Mouse (Mus musculus) midbrain, embryonic 12.5 days (tissue): ENCODE data around the gene Cdiptos. TPM values are rescaled to one million over a fixed set of nuclear protein-coding genes. Genes with fewer than 3 reads are reported as not detected.
A peak's percentile ranks its signal among the peaks of the same experiment; 100 is the strongest.

Experiments used
- ATAC-seq: fragments of 200-750 bp; cut with Nextera tagmentation; 2 replicates; pipeline ENCODE4 v1.8.0; 2017; ENCODE audit warnings: low read depth, moderate TSS enrichment, moderate library complexity; ENCODE audit not compliant: low FRiP score
- H3K27ac ChIP-seq: fragments of 300-500 bp; sonication (generic); replicated peaks from 2 replicates; pipeline ENCODE4 v1.5.1; 2016; ENCODE audit warnings: mild to moderate bottlenecking
- H3K27me3 ChIP-seq: fragments of 300-500 bp; sonication (generic); 2 replicates; pipeline ENCODE4 v1.6.1; 2016; ENCODE audit warnings: mild to moderate bottlenecking
- H3K36me3 ChIP-seq: fragments of 300-500 bp; sonication (generic); 2 replicates; pipeline ENCODE4 v1.6.1; 2016
- H3K4me1 ChIP-seq: fragments of 300-500 bp; sonication (generic); 2 replicates; pipeline ENCODE4 v1.6.1; 2016
- H3K4me2 ChIP-seq: fragments of 300-500 bp; sonication (generic); replicated peaks from 2 replicates; pipeline ENCODE4 v1.6.1; 2016; ENCODE audit warnings: mild to moderate bottlenecking, moderate library complexity
- H3K4me3 ChIP-seq: fragments of 300-500 bp; sonication (generic); 2 replicates; pipeline ENCODE4 v1.5.1; 2016; ENCODE audit warnings: mild to moderate bottlenecking
- H3K9ac ChIP-seq: fragments of 300-500 bp; sonication (generic); replicated peaks from 2 replicates; pipeline ENCODE4 v1.6.1; 2016; ENCODE audit warnings: mild to moderate bottlenecking, moderate library complexity
- H3K9me3 ChIP-seq: fragments of 300-500 bp; sonication (generic); 2 replicates; pipeline ENCODE4 v1.6.1; 2016; ENCODE audit warnings: mild to moderate bottlenecking
- WGBS: fragments of 180-500 bp; shearing (Covaris S2); methylation state at CpG from one replicate; pipeline ENCODE4 v1.1.7; 2016; 5-methylcytosine and 5-hydroxymethylcytosine counted together
- polyA plus RNA-seq: library from polyadenylated mRNA; unstranded; fragments of >200 nt; fragmentation: Nextera tagmentation; extraction: Ambion mirVana; gene quantifications from 2 replicates; pipeline ENCODE4 v1.2.1, GENCODE M21; 2016

The Cdiptos gene
- polyA plus RNA-seq, result 1.0 and 1.3 TPM in 2 replicates

GRCm38 (mm10) chr7:126975950-126976866 is at the start of gene Cdiptos:
Gene Cdiptos, minus strand, starts transcription at chr7:126976098.
- under 1% methylated on average over 55 of the region's 55 CpGs for WGBS
- Histone ChIP-seq H3K27ac (peak within 1 kb of the TSS; percentile 96), H3K4me2 (peak within 1 kb of the TSS; percentile 88), H3K27me3 (no peaks in the 10 kb centered on the region; the same call in 1 of the 2 replicates), H3K4me3 (peak within 1 kb of the TSS; percentile 97), H3K36me3 (peaks cover 35% of the 10 kb centered on the region), H3K9ac (peak within 1 kb of the TSS; percentile 97), H3K9me3 (no peaks in the 10 kb centered on the region), H3K4me1 (peaks cover 7% of the 10 kb centered on the region)
- peak; percentile 95 for ATAC-seq

- H3K27me3 ChIP-seq, result no peaks in the 10 kb centered on the region
- peak overlapping the region; percentile 100 for H3K9ac ChIP-seq
- H3K4me1 ChIP-seq, result peaks cover 60% of the 10 kb centered on the region
- peak overlapping the region; percentile 98 for H3K4me2 ChIP-seq
- peak overlapping the region; percentile 99 for H3K27ac ChIP-seq
- H3K36me3 ChIP-seq, result peaks cover 44% of the 10 kb centered on the region
- 1% methylated on average over 30 of the region's 30 CpGs for WGBS
- H3K4me3 ChIP-seq, result peak overlapping the region; percentile 98
- no peaks in the 10 kb centered on the region for H3K9me3 ChIP-seq
- ATAC-seq, result peak; percentile 41
These were observed 49.1 kb upstream of the Cdiptos start for GRCm38 (mm10) chr7:127024755-127025555.

- Histone ChIP-seq H3K9me3 (no peaks in the 10 kb centered on the region), H3K4me1 (peaks cover 69% of the 10 kb centered on the region), H3K9ac (peak overlapping the region; percentile 100), H3K4me2 (peak overlapping the region; percentile 98), H3K4me3 (peak overlapping the region; percentile 98), H3K27me3 (no peaks in the 10 kb centered on the region), H3K27ac (peak overlapping the region; percentile 99), H3K36me3 (peaks cover 35% of the 10 kb centered on the region)
- WGBS, result 25% methylated on average over 19 of the region's 19 CpGs
- no peak for ATAC-seq
These were observed 48.2 kb upstream of the Cdiptos start for GRCm38 (mm10) chr7:127023896-127024690.

- ATAC-seq, result no peak
- Histone ChIP-seq H3K4me3 (peak overlapping the region; percentile 98), H3K9me3 (no peaks in the 10 kb centered on the region), H3K4me2 (peak overlapping the region; percentile 98), H3K36me3 (peaks cover 30% of the 10 kb centered on the region), H3K27me3 (no peaks in the 10 kb centered on the region), H3K9ac (peak overlapping the region; percentile 100), H3K4me1 (peaks cover 77% of the 10 kb centered on the region), H3K27ac (peak overlapping the region; percentile 99)
- WGBS, result 74% methylated on average over 13 of the region's 13 CpGs
These were observed 47.4 kb upstream of the Cdiptos start for GRCm38 (mm10) chr7:127023272-127023691.

- Histone ChIP-seq H3K9me3 (no peaks in the 10 kb centered on the region), H3K27ac (peak overlapping the region; percentile 99), H3K4me2 (peak overlapping the region; percentile 98), H3K4me3 (peak overlapping the region; percentile 98), H3K4me1 (peaks cover 77% of the 10 kb centered on the region), H3K9ac (peak overlapping the region; percentile 100), H3K36me3 (peaks cover 30% of the 10 kb centered on the region), H3K27me3 (no peaks in the 10 kb centered on the region)
- no peak for ATAC-seq
- WGBS, result 82% methylated on average over 4 of the region's 7 CpGs
These were observed 46.8 kb upstream of the Cdiptos start for GRCm38 (mm10) chr7:127022528-127023271.

GRCm38 (mm10) chr7:127021563-127022527 is 45.9 kb upstream of the Cdiptos start:
- peak overlapping the region; percentile 100 for H3K9ac ChIP-seq
- no peaks in the 10 kb centered on the region for H3K9me3 ChIP-seq
- WGBS, result 44% methylated on average over 5 of the region's 5 CpGs
- H3K27ac ChIP-seq, result peak overlapping the region; percentile 99
- no peaks in the 10 kb centered on the region for H3K27me3 ChIP-seq
- peak overlapping the region; percentile 98 for H3K4me2 ChIP-seq
- H3K4me1 ChIP-seq, result peaks cover 77% of the 10 kb centered on the region
- H3K36me3 ChIP-seq, result peaks cover 30% of the 10 kb centered on the region
- peak overlapping the region; percentile 47 for H3K4me3 ChIP-seq
- ATAC-seq, result no peak

- peaks cover 30% of the 10 kb centered on the region for H3K36me3 ChIP-seq
- H3K4me2 ChIP-seq, result peak within 1 kb of the TSS; percentile 98
- ATAC-seq, result peak; percentile 17; the same call in 1 of the 2 replicates
- peak within 1 kb of the TSS; percentile 47 for H3K4me3 ChIP-seq
- H3K9ac ChIP-seq, result peak within 1 kb of the TSS; percentile 69
- peaks cover 78% of the 10 kb centered on the region for H3K4me1 ChIP-seq
- H3K27me3 ChIP-seq, result no peaks in the 10 kb centered on the region
- H3K9me3 ChIP-seq, result no peaks in the 10 kb centered on the region
- H3K27ac ChIP-seq, result peak within 1 kb of the TSS; percentile 99
- 2% methylated on average over 36 of the region's 37 CpGs for WGBS
These were observed 45.1 kb upstream of the Cdiptos start, which contains the start of the genes Gm42742 and Prrt2 for GRCm38 (mm10) chr7:127020901-127021562. Gene Gm42742, minus strand, starts transcription at chr7:127021097. Gene Prrt2, minus strand, starts transcription at chr7:127021211.

- ATAC-seq, result no peak
- H3K4me1 ChIP-seq, result peaks cover 84% of the 10 kb centered on the region
- H3K27ac ChIP-seq, result peak overlapping the region; percentile 99
These were observed 44.6 kb upstream of the Cdiptos start for GRCm38 (mm10) chr7:127020491-127020890.

GRCm38 (mm10) chr7:127020031-127020430 is 44.1 kb upstream of the Cdiptos start:
- ATAC-seq, result no peak
- 58% methylated on average over 3 of the region's 3 CpGs for WGBS
- no peaks in the 10 kb centered on the region for H3K9me3 ChIP-seq
- peak overlapping the region; percentile 69; the same call in 1 of the 2 replicates for H3K9ac ChIP-seq
- peak overlapping the region; percentile 98 for H3K4me2 ChIP-seq
- H3K4me1 ChIP-seq, result peaks cover 87% of the 10 kb centered on the region
- H3K4me3 ChIP-seq, result peak overlapping the region; percentile 47
- peaks cover 36% of the 10 kb centered on the region for H3K36me3 ChIP-seq
- H3K27ac ChIP-seq, result peak overlapping the region; percentile 99; the same call in 1 of the 2 replicates
- no peaks in the 10 kb centered on the region for H3K27me3 ChIP-seq

More at GRCm38 (mm10) chr7:127020491-127020890, 44.6 kb upstream of the Cdiptos start:
- no peaks in the 10 kb centered on the region for H3K9me3 ChIP-seq
- peak overlapping the region; percentile 98 for H3K4me2 ChIP-seq
- peaks cover 32% of the 10 kb centered on the region for H3K36me3 ChIP-seq
- H3K9ac ChIP-seq, result peak overlapping the region; percentile 69
- H3K27me3 ChIP-seq, result no peaks in the 10 kb centered on the region
- H3K4me3 ChIP-seq, result peak overlapping the region; percentile 47
- 22% methylated on average over 5 of the region's 5 CpGs for WGBS
